Mouse (Mus musculus): Measurements from ENCODE around the gene Gng13.

DNA sequence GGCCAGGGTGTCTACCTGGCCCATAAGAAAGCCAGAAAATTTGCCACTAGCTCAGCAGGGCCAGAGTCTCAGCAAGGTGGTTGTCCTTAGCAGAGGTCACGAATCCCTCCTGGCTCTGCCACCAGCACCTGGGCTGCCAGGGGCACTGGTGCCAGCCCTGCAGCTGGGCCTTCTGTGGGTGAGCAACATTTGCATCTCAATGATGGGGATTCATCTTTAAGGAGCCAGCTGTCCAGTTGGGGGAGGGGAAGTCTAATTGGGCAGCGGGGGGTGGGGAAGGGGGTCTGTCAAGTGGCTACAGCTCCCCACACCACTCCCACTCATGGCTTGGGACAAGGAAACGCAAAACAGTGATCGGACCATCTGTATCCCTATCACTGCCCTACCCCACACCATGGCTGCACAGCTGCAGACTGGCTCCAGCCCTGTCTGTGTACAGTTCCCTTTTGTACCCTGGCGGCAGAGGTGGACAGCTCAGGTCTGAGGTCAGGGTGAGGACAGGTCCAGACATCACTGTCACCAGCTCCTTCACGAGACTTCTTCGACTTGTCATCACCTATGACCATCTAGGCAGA, 48.4 kb upstream of the Gng13 start:
- TF ChIP-seq POLR2A (IDR thresholded peaks at IDR 0.05; ENCODE audit: insufficient read depth, low read length), result no peak
- no peak for TF ChIP-seq CTCF (IDR thresholded peaks at IDR 0.05; ENCODE audit: low read depth, low read length)

Measured in ES-Bruce4 (cell line).